Mouse (Mus musculus): ENCODE measurements around the gene Serpina3c. TPM values are rescaled to one million over a fixed set of nuclear protein-coding genes. Genes with fewer than 3 reads are reported as not detected.

Serpina3c gene
- polyA plus RNA-seq, 1 experiment from 2014 or later: not detected

- Histone ChIP-seq H3K27ac (replicated peaks) (no peak overlapping the region), H3K4me2 (no peak overlapping the region), H3K27me3 (no peaks in the 10 kb centered on the region), H3K9ac (no peak overlapping the region), H3K36me3 (replicated peaks) (no peaks in the 10 kb centered on the region), H3K9me3 (replicated peaks) (no peaks in the 10 kb centered on the region), H3K4me1 (replicated peaks) (no peaks in the 10 kb centered on the region), H3K4me3 (replicated peaks) (no peak overlapping the region)
- 40% methylated on average over 1 of the region's 1 CpGs for WGBS (ENCODE audit: insufficient replicate concordance)
- ATAC-seq (ENCODE audit: insufficient read depth): no peak
Observed at GRCm38 (mm10) chr12:104143286-104143685, 10.4 kb downstream of the Serpina3c start.

GRCm38 (mm10) chr12:104142427-104142826 is 11.2 kb downstream of the Serpina3c start:
- H3K9me3 ChIP-seq (replicated peaks): no peaks in the 10 kb centered on the region
- H3K9ac ChIP-seq: no peak overlapping the region
- no peaks in the 10 kb centered on the region for H3K4me1 ChIP-seq (replicated peaks)
- H3K36me3 ChIP-seq (replicated peaks): no peaks in the 10 kb centered on the region
- no peak overlapping the region for H3K4me2 ChIP-seq
- H3K27ac ChIP-seq (replicated peaks): no peak overlapping the region
- no peak for ATAC-seq (ENCODE audit: insufficient read depth)
- no peak overlapping the region for H3K4me3 ChIP-seq (replicated peaks)
- H3K27me3 ChIP-seq: no peaks in the 10 kb centered on the region
- WGBS (ENCODE audit: insufficient replicate concordance): 19% methylated on average over 1 of the region's 1 CpGs

GRCm38 (mm10) chr12:104141506-104141905 is 12.2 kb downstream of the Serpina3c start:
- WGBS (ENCODE audit: insufficient replicate concordance): 47% methylated on average over 1 of the region's 1 CpGs
- Histone ChIP-seq H3K9ac (no peak overlapping the region), H3K36me3 (replicated peaks) (no peaks in the 10 kb centered on the region), H3K4me3 (replicated peaks) (no peak overlapping the region), H3K27me3 (no peaks in the 10 kb centered on the region), H3K4me2 (no peak overlapping the region), H3K27ac (replicated peaks) (no peak overlapping the region), H3K4me1 (replicated peaks) (no peaks in the 10 kb centered on the region), H3K9me3 (replicated peaks) (no peaks in the 10 kb centered on the region)
- no peak for ATAC-seq (ENCODE audit: insufficient read depth)

GRCm38 (mm10) chr12:104140543-104141103 is 13.0 kb downstream of the Serpina3c start:
- no peak overlapping the region for H3K4me3 ChIP-seq (replicated peaks)
- WGBS (ENCODE audit: insufficient replicate concordance): 62% methylated on average over 4 of the region's 4 CpGs
- no peaks in the 10 kb centered on the region for H3K36me3 ChIP-seq (replicated peaks)
- no peaks in the 10 kb centered on the region for H3K4me1 ChIP-seq (replicated peaks)
- no peaks in the 10 kb centered on the region for H3K9me3 ChIP-seq (replicated peaks)
- no peak overlapping the region for H3K4me2 ChIP-seq
- H3K27me3 ChIP-seq: no peaks in the 10 kb centered on the region
- no peak for ATAC-seq (ENCODE audit: insufficient read depth)
- H3K9ac ChIP-seq: no peak overlapping the region
- H3K27ac ChIP-seq (replicated peaks): no peak overlapping the region

GRCm38 (mm10) chr12:104138216-104138615 is 15.5 kb downstream of the Serpina3c start:
- no peak for ATAC-seq (ENCODE audit: insufficient read depth)
- 48% methylated on average over 2 of the region's 2 CpGs for WGBS (ENCODE audit: insufficient replicate concordance)
- Histone ChIP-seq H3K4me1 (replicated peaks) (no peaks in the 10 kb centered on the region), H3K36me3 (replicated peaks) (no peaks in the 10 kb centered on the region), H3K27ac (replicated peaks) (no peak overlapping the region), H3K4me3 (replicated peaks) (no peak overlapping the region), H3K27me3 (no peaks in the 10 kb centered on the region), H3K9ac (no peak overlapping the region), H3K4me2 (no peak overlapping the region), H3K9me3 (replicated peaks) (no peaks in the 10 kb centered on the region)

- Histone ChIP-seq H3K36me3 (replicated peaks) (no peaks in the 10 kb centered on the region), H3K27me3 (no peaks in the 10 kb centered on the region), H3K27ac (replicated peaks) (no peak overlapping the region), H3K9ac (no peak overlapping the region), H3K9me3 (replicated peaks) (no peaks in the 10 kb centered on the region), H3K4me3 (replicated peaks) (no peak overlapping the region), H3K4me2 (no peak overlapping the region), H3K4me1 (replicated peaks) (no peaks in the 10 kb centered on the region)
- no peak for ATAC-seq (ENCODE audit: insufficient read depth)
Observed at GRCm38 (mm10) chr12:104131041-104131440, 22.6 kb downstream of the Serpina3c start.

GRCm38 (mm10) chr12:104127696-104128095 is 26.0 kb downstream of the Serpina3c start, which contains the start of gene Serpina3b:
Gene Serpina3b, plus strand, starts transcription at chr12:104127996.
- H3K27me3 ChIP-seq: no peaks in the 10 kb centered on the region
- 46% methylated on average over 5 of the region's 5 CpGs for WGBS (ENCODE audit: insufficient replicate concordance)
- H3K4me2 ChIP-seq: no peak within 1 kb of the TSS
- no peak within 1 kb of the TSS for H3K9ac ChIP-seq
- H3K4me3 ChIP-seq (replicated peaks): no peak within 1 kb of the TSS
- no peaks in the 10 kb centered on the region for H3K36me3 ChIP-seq (replicated peaks)
- no peak within 1 kb of the TSS for H3K27ac ChIP-seq (replicated peaks)
- H3K4me1 ChIP-seq (replicated peaks): no peaks in the 10 kb centered on the region
- H3K9me3 ChIP-seq (replicated peaks): no peaks in the 10 kb centered on the region
- ATAC-seq (ENCODE audit: insufficient read depth): no peak

- no peaks in the 10 kb centered on the region for H3K9me3 ChIP-seq (replicated peaks)
- H3K9ac ChIP-seq: no peak overlapping the region
- H3K36me3 ChIP-seq (replicated peaks): no peaks in the 10 kb centered on the region
- WGBS (ENCODE audit: insufficient replicate concordance): 61% methylated on average over 5 of the region's 5 CpGs
- no peak overlapping the region for H3K27ac ChIP-seq (replicated peaks)
- H3K4me3 ChIP-seq (replicated peaks): no peak overlapping the region
- ATAC-seq (ENCODE audit: insufficient read depth): no peak
- H3K4me1 ChIP-seq (replicated peaks): no peaks in the 10 kb centered on the region
- no peaks in the 10 kb centered on the region for H3K27me3 ChIP-seq
- H3K4me2 ChIP-seq: no peak overlapping the region
Observed at GRCm38 (mm10) chr12:104125021-104125560, 28.6 kb downstream of the Serpina3c start.

- H3K9me3 ChIP-seq (replicated peaks): no peaks in the 10 kb centered on the region
- H3K9ac ChIP-seq: no peak overlapping the region
- no peaks in the 10 kb centered on the region for H3K27me3 ChIP-seq
- no peaks in the 10 kb centered on the region for H3K4me1 ChIP-seq (replicated peaks)
- no peaks in the 10 kb centered on the region for H3K36me3 ChIP-seq (replicated peaks)
- H3K4me2 ChIP-seq: no peak overlapping the region
- no peak for ATAC-seq (ENCODE audit: insufficient read depth)
- no peak overlapping the region for H3K4me3 ChIP-seq (replicated peaks)
- 52% methylated on average over 2 of the region's 2 CpGs for WGBS (ENCODE audit: insufficient replicate concordance)
- H3K27ac ChIP-seq (replicated peaks): no peak overlapping the region
Observed at GRCm38 (mm10) chr12:104123996-104124395, 29.7 kb downstream of the Serpina3c start.

GRCm38 (mm10) chr12:104123097-104123496 is 30.6 kb downstream of the Serpina3c start:
- H3K4me2 ChIP-seq: no peak overlapping the region
- no peak overlapping the region for H3K27ac ChIP-seq (replicated peaks)
- H3K27me3 ChIP-seq: no peaks in the 10 kb centered on the region
- no peak overlapping the region for H3K4me3 ChIP-seq (replicated peaks)
- H3K9ac ChIP-seq: no peak overlapping the region
- no peaks in the 10 kb centered on the region for H3K9me3 ChIP-seq (replicated peaks)
- no peaks in the 10 kb centered on the region for H3K36me3 ChIP-seq (replicated peaks)
- no peak for ATAC-seq (ENCODE audit: insufficient read depth)
- no peaks in the 10 kb centered on the region for H3K4me1 ChIP-seq (replicated peaks)
- 28% methylated on average over 1 of the region's 1 CpGs for WGBS (ENCODE audit: insufficient replicate concordance)

GRCm38 (mm10) chr12:104114921-104115579 is 38.6 kb downstream of the Serpina3c start:
- WGBS (ENCODE audit: insufficient replicate concordance): 43% methylated on average over 3 of the region's 3 CpGs
- Histone ChIP-seq H3K36me3 (replicated peaks) (no peaks in the 10 kb centered on the region), H3K27me3 (no peaks in the 10 kb centered on the region), H3K9ac (no peak overlapping the region), H3K4me2 (no peak overlapping the region), H3K4me1 (replicated peaks) (no peaks in the 10 kb centered on the region), H3K27ac (replicated peaks) (no peak overlapping the region), H3K4me3 (replicated peaks) (no peak overlapping the region), H3K9me3 (replicated peaks) (no peaks in the 10 kb centered on the region)
- ATAC-seq (ENCODE audit: insufficient read depth): no peak

Measured in liver, embryonic 15.5 days (tissue).